Mouse (Mus musculus): Measurements from ENCODE around the gene Map3k7. TPM values are rescaled to one million over a fixed set of nuclear protein-coding genes. Genes with fewer than 3 reads are reported as not detected.

Map3k7 gene
- polyA plus RNA-seq, 1 experiment from 2014 or later: 44.5 TPM

- DNase-seq (ENCODE audit: low spot score, missing footprints) (peak; percentile 89), ATAC-seq (ENCODE audit: low FRiP score) (peak; percentile 62)
- Histone ChIP-seq H3K27me3 (ENCODE audit: control insufficient read depth, insufficient read depth, low read length) (peaks cover 37% of the 10 kb centered on the region), H3K4me1 (ENCODE audit: control insufficient read depth, insufficient read depth, low read length) (peaks cover 8% of the 10 kb centered on the region; the same call in 1 of the 2 replicates), H3K9me3 (ENCODE audit: control insufficient read depth, low read length) (no peaks in the 10 kb centered on the region), H3K9ac (ENCODE audit: low read length) (no peak overlapping the region), H3K4me3 (ENCODE audit: low read depth, low read length) (no peak overlapping the region), H3K4me2 (peak overlapping the region; percentile 87; the same call in 1 of the 2 replicates), H3K36me3 (ENCODE audit: control insufficient read depth, insufficient read depth, low read length) (no peaks in the 10 kb centered on the region), H3K27ac (ENCODE audit: low read depth, low read length) (no peak overlapping the region)
- WGBS: 5% methylated on average over 8 of the region's 8 CpGs
Measured at GRCm38 (mm10) chr4:31936358-31936757, 27.5 kb upstream of the Map3k7 start.

GRCm38 (mm10) chr4:31936911-31937375, 27.0 kb upstream of the Map3k7 start:
- H3K27ac ChIP-seq (ENCODE audit: low read depth, low read length): no peak overlapping the region
- DNase-seq (ENCODE audit: low spot score, missing footprints): peak; percentile 95

GRCm38 (mm10) chr4:31937376-31938281, 26.3 kb upstream of the Map3k7 start:
- H3K9me3 ChIP-seq (ENCODE audit: control insufficient read depth, low read length): no peaks in the 10 kb centered on the region
- peak; percentile 87 for DNase-seq (ENCODE audit: low spot score, missing footprints)
- peaks cover 8% of the 10 kb centered on the region; the same call in 1 of the 2 replicates for H3K4me1 ChIP-seq (ENCODE audit: control insufficient read depth, insufficient read depth, low read length)
- peak overlapping the region; percentile 43 for H3K4me3 ChIP-seq (ENCODE audit: low read depth, low read length)
- H3K36me3 ChIP-seq (ENCODE audit: control insufficient read depth, insufficient read depth, low read length): no peaks in the 10 kb centered on the region
- peak overlapping the region; percentile 87 for H3K4me2 ChIP-seq
- no peak overlapping the region for H3K27ac ChIP-seq (ENCODE audit: low read depth, low read length)
- ATAC-seq (ENCODE audit: low FRiP score): peak; percentile 73
- peaks cover 27% of the 10 kb centered on the region for H3K27me3 ChIP-seq (ENCODE audit: control insufficient read depth, insufficient read depth, low read length)
- peak overlapping the region; percentile 73 for H3K9ac ChIP-seq (ENCODE audit: low read length)
- under 1% methylated on average over 36 of the region's 36 CpGs for WGBS

More at GRCm38 (mm10) chr4:31936911-31937375, 27.0 kb upstream of the Map3k7 start:
- WGBS: 3% methylated on average over 15 of the region's 15 CpGs
- peak overlapping the region; percentile 43 for H3K4me3 ChIP-seq (ENCODE audit: low read depth, low read length)
- H3K4me1 ChIP-seq (ENCODE audit: control insufficient read depth, insufficient read depth, low read length): peaks cover 8% of the 10 kb centered on the region; the same call in 1 of the 2 replicates
- H3K9ac ChIP-seq (ENCODE audit: low read length): peak overlapping the region; percentile 73
- ATAC-seq (ENCODE audit: low FRiP score): peak; percentile 44
- H3K9me3 ChIP-seq (ENCODE audit: control insufficient read depth, low read length): no peaks in the 10 kb centered on the region
- H3K4me2 ChIP-seq: peak overlapping the region; percentile 87
- H3K27me3 ChIP-seq (ENCODE audit: control insufficient read depth, insufficient read depth, low read length): peaks cover 31% of the 10 kb centered on the region
- no peaks in the 10 kb centered on the region for H3K36me3 ChIP-seq (ENCODE audit: control insufficient read depth, insufficient read depth, low read length)

GRCm38 (mm10) chr4:31938416-31939106, 25.3 kb upstream of the Map3k7 start:
- Histone ChIP-seq H3K4me3 (ENCODE audit: low read depth, low read length) (no peak overlapping the region), H3K9ac (ENCODE audit: low read length) (no peak overlapping the region), H3K27ac (ENCODE audit: low read depth, low read length) (no peak overlapping the region), H3K4me2 (no peak overlapping the region), H3K9me3 (ENCODE audit: control insufficient read depth, low read length) (no peaks in the 10 kb centered on the region), H3K27me3 (ENCODE audit: control insufficient read depth, insufficient read depth, low read length) (peaks cover 22% of the 10 kb centered on the region), H3K4me1 (ENCODE audit: control insufficient read depth, insufficient read depth, low read length) (peaks cover 8% of the 10 kb centered on the region; the same call in 1 of the 2 replicates), H3K36me3 (ENCODE audit: control insufficient read depth, insufficient read depth, low read length) (no peaks in the 10 kb centered on the region)
- WGBS: 35% methylated on average over 9 of the region's 9 CpGs
- DNase-seq (ENCODE audit: low spot score, missing footprints) (peak; percentile 96), ATAC-seq (ENCODE audit: low FRiP score) (peak; percentile 43; the same call in 1 of the 2 replicates)

GRCm38 (mm10) chr4:31941616-31942015, 22.3 kb upstream of the Map3k7 start:
- DNase-seq (ENCODE audit: low spot score, missing footprints) (peak; percentile 62), ATAC-seq (ENCODE audit: low FRiP score) (no peak)
- Histone ChIP-seq H3K27ac (ENCODE audit: low read depth, low read length) (no peak overlapping the region), H3K9me3 (ENCODE audit: control insufficient read depth, low read length) (no peaks in the 10 kb centered on the region), H3K4me2 (no peak overlapping the region), H3K27me3 (ENCODE audit: control insufficient read depth, insufficient read depth, low read length) (peaks cover 5% of the 10 kb centered on the region; the same call in 1 of the 2 replicates), H3K4me1 (ENCODE audit: control insufficient read depth, insufficient read depth, low read length) (peaks cover 5% of the 10 kb centered on the region; the same call in 1 of the 2 replicates), H3K4me3 (ENCODE audit: low read depth, low read length) (no peak overlapping the region), H3K36me3 (ENCODE audit: control insufficient read depth, insufficient read depth, low read length) (no peaks in the 10 kb centered on the region), H3K9ac (ENCODE audit: low read length) (no peak overlapping the region)
- WGBS: 61% methylated on average over 4 of the region's 4 CpGs

- H3K36me3 ChIP-seq (ENCODE audit: control insufficient read depth, insufficient read depth, low read length): no peaks in the 10 kb centered on the region
- no peak overlapping the region for H3K27ac ChIP-seq (ENCODE audit: low read depth, low read length)
- no peak overlapping the region for H3K4me3 ChIP-seq (ENCODE audit: low read depth, low read length)
- no peak overlapping the region for H3K9ac ChIP-seq (ENCODE audit: low read length)
- WGBS: 90% methylated on average over 2 of the region's 2 CpGs
- H3K27me3 ChIP-seq (ENCODE audit: control insufficient read depth, insufficient read depth, low read length): peaks cover 3% of the 10 kb centered on the region; the same call in 1 of the 2 replicates
- H3K9me3 ChIP-seq (ENCODE audit: control insufficient read depth, low read length): no peaks in the 10 kb centered on the region
- peak; percentile 26 for DNase-seq (ENCODE audit: low spot score, missing footprints)
- H3K4me1 ChIP-seq (ENCODE audit: control insufficient read depth, insufficient read depth, low read length): peaks cover under 1% of the 10 kb centered on the region; the same call in 1 of the 2 replicates
- no peak overlapping the region for H3K4me2 ChIP-seq
- ATAC-seq (ENCODE audit: low FRiP score): no peak
Measured at GRCm38 (mm10) chr4:31943045-31943444, 20.9 kb upstream of the Map3k7 start.

GRCm38 (mm10) chr4:31964194-31964875, 438 bp downstream of the Map3k7 start:
- H3K4me2 ChIP-seq: peak overlapping the region; percentile 46
- no peaks in the 10 kb centered on the region for H3K36me3 ChIP-seq (ENCODE audit: control insufficient read depth, insufficient read depth, low read length)
- ATAC-seq (ENCODE audit: low FRiP score) (no peak), DNase-seq (ENCODE audit: low spot score, missing footprints) (peak; percentile 92)
- under 1% methylated on average over 46 of the region's 47 CpGs for WGBS
- peaks cover 7% of the 10 kb centered on the region for H3K4me1 ChIP-seq (ENCODE audit: control insufficient read depth, insufficient read depth, low read length)
- H3K27me3 ChIP-seq (ENCODE audit: control insufficient read depth, insufficient read depth, low read length): no peaks in the 10 kb centered on the region
- peak overlapping the region; percentile 98 for H3K27ac ChIP-seq (ENCODE audit: low read depth, low read length)
- no peaks in the 10 kb centered on the region for H3K9me3 ChIP-seq (ENCODE audit: control insufficient read depth, low read length)
- peak overlapping the region; percentile 93 for H3K9ac ChIP-seq (ENCODE audit: low read length)
- H3K4me3 ChIP-seq (ENCODE audit: low read depth, low read length): peak overlapping the region; percentile 87

- no peaks in the 10 kb centered on the region for H3K27me3 ChIP-seq (ENCODE audit: control insufficient read depth, insufficient read depth, low read length)
- no peaks in the 10 kb centered on the region for H3K9me3 ChIP-seq (ENCODE audit: control insufficient read depth, low read length)
- WGBS: 49% methylated on average over 2 of the region's 2 CpGs
- peak overlapping the region; percentile 87 for H3K4me3 ChIP-seq (ENCODE audit: low read depth, low read length)
- no peaks in the 10 kb centered on the region for H3K36me3 ChIP-seq (ENCODE audit: control insufficient read depth, insufficient read depth, low read length)
- H3K4me2 ChIP-seq: peak overlapping the region; percentile 46
- DNase-seq (ENCODE audit: low spot score, missing footprints) (peak; percentile 73), ATAC-seq (ENCODE audit: low FRiP score) (no peak)
- no peak overlapping the region for H3K27ac ChIP-seq (ENCODE audit: low read depth, low read length)
- H3K4me1 ChIP-seq (ENCODE audit: control insufficient read depth, insufficient read depth, low read length): peaks cover 7% of the 10 kb centered on the region
- peak overlapping the region; percentile 93; the same call in 1 of the 2 replicates for H3K9ac ChIP-seq (ENCODE audit: low read length)
Measured at GRCm38 (mm10) chr4:31965208-31965607, 1.3 kb downstream of the Map3k7 start.
